Mouse (Mus musculus): ENCODE data around the gene Pop4. TPM values are rescaled to one million over a fixed set of nuclear protein-coding genes. Genes with fewer than 3 reads are reported as not detected.

Gene Pop4
- polyA plus RNA-seq, 1 experiment, result 44.0 TPM

- Histone ChIP-seq H3K4me1 (ENCODE audit: control insufficient read depth, insufficient read depth, low read length) (peaks cover 7% of the 10 kb centered on the region), H3K27ac (ENCODE audit: insufficient read depth, low read length) (no peak overlapping the region), H3K4me3 (ENCODE audit: insufficient read depth, low read length) (no peak overlapping the region; the same call in 1 of the 2 replicates)
- TF ChIP-seq POLR2A (IDR thresholded peaks at IDR 0.05; ENCODE audit: low read depth, low read length) (no peak), CTCF (IDR thresholded peaks at IDR 0.05; ENCODE audit: borderline replicate concordance, insufficient read depth, low read length) (no peak)
Observed at GRCm38 (mm10) chr7:38224577-38225369, 46.5 kb downstream of the Pop4 start.

- Histone ChIP-seq H3K4me1 (ENCODE audit: control insufficient read depth, insufficient read depth, low read length) (0 out of 2 replicates have a peak, but pooled peaks cover 2% of the 10 kb centered on the region), H3K27ac (ENCODE audit: insufficient read depth, low read length) (no peak overlapping the region), H3K4me3 (ENCODE audit: insufficient read depth, low read length) (no peak overlapping the region)
- TF ChIP-seq CTCF (IDR thresholded peaks at IDR 0.05; ENCODE audit: borderline replicate concordance, insufficient read depth, low read length), result no peak
- TF ChIP-seq POLR2A (IDR thresholded peaks at IDR 0.05; ENCODE audit: low read depth, low read length), result no peak
Observed at GRCm38 (mm10) chr7:38220866-38221265, 50.4 kb downstream of the Pop4 start.

- Histone ChIP-seq H3K4me1 (ENCODE audit: control insufficient read depth, insufficient read depth, low read length) (no peaks in the 10 kb centered on the region), H3K4me3 (ENCODE audit: insufficient read depth, low read length) (no peak overlapping the region), H3K27ac (ENCODE audit: insufficient read depth, low read length) (no peak overlapping the region)
- TF ChIP-seq CTCF (IDR thresholded peaks at IDR 0.05; ENCODE audit: borderline replicate concordance, insufficient read depth, low read length) (no peak), POLR2A (IDR thresholded peaks at IDR 0.05; ENCODE audit: low read depth, low read length) (no peak)
Observed at GRCm38 (mm10) chr7:38219526-38219925, 51.7 kb downstream of the Pop4 start.

- Histone ChIP-seq H3K4me1 (ENCODE audit: control insufficient read depth, insufficient read depth, low read length) (no peaks in the 10 kb centered on the region), H3K27ac (ENCODE audit: insufficient read depth, low read length) (no peak overlapping the region), H3K4me3 (ENCODE audit: insufficient read depth, low read length) (no peak overlapping the region)
- no peak for TF ChIP-seq CTCF (IDR thresholded peaks at IDR 0.05; ENCODE audit: borderline replicate concordance, insufficient read depth, low read length)
- no peak for TF ChIP-seq POLR2A (IDR thresholded peaks at IDR 0.05; ENCODE audit: low read depth, low read length)
Observed at GRCm38 (mm10) chr7:38218631-38219367, 52.4 kb downstream of the Pop4 start.

- no peak overlapping the region for H3K4me3 ChIP-seq (ENCODE audit: insufficient read depth, low read length)
- 0 out of 2 replicates have a peak, but pooled peaks cover 3% of the 10 kb centered on the region for H3K4me1 ChIP-seq (ENCODE audit: control insufficient read depth, insufficient read depth, low read length)
- TF ChIP-seq CTCF (IDR thresholded peaks at IDR 0.05; ENCODE audit: borderline replicate concordance, insufficient read depth, low read length), result no peak
- no peak for TF ChIP-seq POLR2A (IDR thresholded peaks at IDR 0.05; ENCODE audit: low read depth, low read length)
- H3K27ac ChIP-seq (ENCODE audit: insufficient read depth, low read length), result no peak overlapping the region
Observed at GRCm38 (mm10) chr7:38217417-38218171, 53.6 kb downstream of the Pop4 start.

DNA sequence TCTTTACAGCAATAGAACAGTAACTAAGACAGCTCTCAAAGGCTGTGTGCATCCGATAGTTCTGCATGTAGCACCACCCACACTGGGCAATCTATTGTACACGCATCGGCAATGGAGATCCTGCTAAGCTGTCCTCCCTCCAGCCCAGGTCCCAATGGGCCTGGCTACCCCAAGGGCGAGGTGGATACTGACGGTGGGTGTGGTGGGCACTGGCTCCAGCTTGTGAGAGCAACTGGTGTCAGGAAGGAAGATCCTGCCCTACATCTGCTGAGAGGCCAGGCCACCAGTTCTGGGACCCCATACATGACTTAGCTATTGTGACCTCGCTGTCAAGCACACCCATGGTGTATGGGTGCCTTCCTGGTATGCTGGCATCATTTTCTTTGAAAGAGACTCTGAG lies 55.5 kb downstream of the Pop4 start:
- Histone ChIP-seq H3K4me3 (ENCODE audit: insufficient read depth, low read length) (no peak overlapping the region), H3K4me1 (ENCODE audit: control insufficient read depth, insufficient read depth, low read length) (0 out of 2 replicates have a peak, but pooled peaks cover 3% of the 10 kb centered on the region), H3K27ac (ENCODE audit: insufficient read depth, low read length) (no peak overlapping the region)
- TF ChIP-seq POLR2A (IDR thresholded peaks at IDR 0.05; ENCODE audit: low read depth, low read length) (no peak), CTCF (IDR thresholded peaks at IDR 0.05; ENCODE audit: borderline replicate concordance, insufficient read depth, low read length) (no peak)

DNA sequence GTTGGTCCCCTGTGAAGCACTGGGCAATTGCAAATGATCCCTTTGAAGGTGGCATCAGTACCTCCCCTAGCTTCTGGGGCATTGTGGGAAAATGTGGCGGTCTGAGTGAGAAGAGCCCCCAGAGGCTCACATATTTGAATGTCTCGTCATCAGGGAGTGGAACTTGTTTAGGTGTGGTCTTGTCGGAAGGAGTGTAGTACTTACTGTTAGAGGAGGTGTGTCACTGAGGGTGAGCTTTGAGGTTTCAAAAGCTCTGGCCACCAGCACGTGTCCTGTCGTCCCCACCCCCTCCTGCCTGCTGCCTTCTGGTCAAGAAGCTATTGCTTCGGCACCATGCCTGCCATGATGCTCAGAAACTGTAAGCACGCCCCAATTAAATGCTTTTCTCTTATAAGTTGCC lies 55.9 kb downstream of the Pop4 start:
- H3K27ac ChIP-seq (ENCODE audit: insufficient read depth, low read length), result no peak overlapping the region
- TF ChIP-seq POLR2A (IDR thresholded peaks at IDR 0.05; ENCODE audit: low read depth, low read length) (no peak), CTCF (IDR thresholded peaks at IDR 0.05; ENCODE audit: borderline replicate concordance, insufficient read depth, low read length) (no peak)
- H3K4me3 ChIP-seq (ENCODE audit: insufficient read depth, low read length), result no peak overlapping the region
- H3K4me1 ChIP-seq (ENCODE audit: control insufficient read depth, insufficient read depth, low read length), result 0 out of 2 replicates have a peak, but pooled peaks cover 3% of the 10 kb centered on the region

- TF ChIP-seq POLR2A (IDR thresholded peaks at IDR 0.05; ENCODE audit: low read depth, low read length) (no peak), CTCF (IDR thresholded peaks at IDR 0.05; ENCODE audit: borderline replicate concordance, insufficient read depth, low read length) (no peak)
- Histone ChIP-seq H3K27ac (ENCODE audit: insufficient read depth, low read length) (no peak overlapping the region), H3K4me3 (ENCODE audit: insufficient read depth, low read length) (no peak overlapping the region), H3K4me1 (ENCODE audit: control insufficient read depth, insufficient read depth, low read length) (0 out of 2 replicates have a peak, but pooled peaks cover 3% of the 10 kb centered on the region)
Observed at GRCm38 (mm10) chr7:38214473-38215214, 56.6 kb downstream of the Pop4 start.

GRCm38 (mm10) chr7:38212651-38213062 lies 58.6 kb downstream of the Pop4 start:
- TF ChIP-seq CTCF (IDR thresholded peaks at IDR 0.05; ENCODE audit: borderline replicate concordance, insufficient read depth, low read length), result no peak
- no peak for TF ChIP-seq POLR2A (IDR thresholded peaks at IDR 0.05; ENCODE audit: low read depth, low read length)
- Histone ChIP-seq H3K27ac (ENCODE audit: insufficient read depth, low read length) (no peak overlapping the region), H3K4me3 (ENCODE audit: insufficient read depth, low read length) (no peak overlapping the region), H3K4me1 (ENCODE audit: control insufficient read depth, insufficient read depth, low read length) (0 out of 2 replicates have a peak, but pooled peaks cover 3% of the 10 kb centered on the region)

Other genes with a start within 250 kb of the Pop4 start
- 41.3 and 54.3 TPM in 2 replicates for gene Uri1, start 247.9 kb downstream of the Pop4 start, polyA plus RNA-seq (2011; ENCODE audit: insufficient read length, low read depth, missing spikeins)
- 47.9 and 51.0 TPM in 2 replicates for gene Ccne1, start 163.9 kb downstream of the Pop4 start, polyA plus RNA-seq (2011; ENCODE audit: insufficient read length, low read depth, missing spikeins)
- 22.5 and 23.6 TPM in 2 replicates for gene 1600014C10Rik, start 88.2 kb downstream of the Pop4 start, polyA plus RNA-seq (2011; ENCODE audit: insufficient read length, low read depth, missing spikeins)
- gene Plekhf1, start 43.4 kb downstream of the Pop4 start, polyA plus RNA-seq (2011; ENCODE audit: insufficient read length, low read depth, missing spikeins), result 9.6 and 11.9 TPM in 2 replicates

Data from embryonic fibroblast, embryonic 13.5 days (primary cell).